Mouse (Mus musculus): ENCODE data around the gene Daam2. TPM values are rescaled to one million over a fixed set of nuclear protein-coding genes. Genes with fewer than 3 reads are reported as not detected.

Daam2 gene
- polyA plus RNA-seq, 1 experiment from 2014 or later, result 4.7 TPM

DNA sequence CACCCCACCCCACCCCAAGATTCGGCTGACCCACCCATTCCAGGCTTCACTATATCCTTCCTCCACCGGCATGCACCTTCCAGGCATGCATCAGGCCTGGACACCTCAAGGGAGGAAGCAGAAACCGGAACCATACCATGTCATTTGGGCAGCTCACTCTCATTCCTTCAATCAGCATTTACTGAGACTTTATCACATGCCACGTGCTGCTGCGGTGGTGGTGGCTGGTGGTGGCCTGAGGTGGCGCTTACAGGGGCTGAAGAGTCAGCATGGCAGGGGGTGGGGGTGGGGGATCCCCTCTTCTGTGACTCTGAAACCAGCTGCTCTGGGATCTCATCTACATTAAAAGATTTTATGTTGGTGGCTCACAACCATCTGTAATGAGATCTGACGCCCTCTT lies 42.1 kb downstream of the Daam2 start:
- no peak for TF ChIP-seq CTCF (IDR thresholded peaks at IDR 0.05; ENCODE audit: low read depth)
- 60% methylated on average over 7 of the region's 7 CpGs for WGBS
- DNase-seq (ENCODE audit: low spot score) (no peak), ATAC-seq (replicated peaks; ENCODE audit: low FRiP score, low read depth) (no peak)
- Histone ChIP-seq H3K4me3 (replicated peaks; ENCODE audit: low read depth, low read length) (no peak overlapping the region), H3K9ac (ENCODE audit: low read depth, low read length) (no peak overlapping the region), H3K36me3 (ENCODE audit: insufficient read depth, low read length) (no peaks in the 10 kb centered on the region), H3K9me3 (replicated peaks; ENCODE audit: low read length) (no peaks in the 10 kb centered on the region), H3K27ac (no peak overlapping the region), H3K4me2 (ENCODE audit: low read length) (no peak overlapping the region), H3K27me3 (ENCODE audit: insufficient read depth, low read length) (no peaks in the 10 kb centered on the region), H3K4me1 (replicated peaks; ENCODE audit: insufficient read depth, low read length) (0 out of 2 replicates have a peak, but pooled peaks cover 3% of the 10 kb centered on the region)

DNA sequence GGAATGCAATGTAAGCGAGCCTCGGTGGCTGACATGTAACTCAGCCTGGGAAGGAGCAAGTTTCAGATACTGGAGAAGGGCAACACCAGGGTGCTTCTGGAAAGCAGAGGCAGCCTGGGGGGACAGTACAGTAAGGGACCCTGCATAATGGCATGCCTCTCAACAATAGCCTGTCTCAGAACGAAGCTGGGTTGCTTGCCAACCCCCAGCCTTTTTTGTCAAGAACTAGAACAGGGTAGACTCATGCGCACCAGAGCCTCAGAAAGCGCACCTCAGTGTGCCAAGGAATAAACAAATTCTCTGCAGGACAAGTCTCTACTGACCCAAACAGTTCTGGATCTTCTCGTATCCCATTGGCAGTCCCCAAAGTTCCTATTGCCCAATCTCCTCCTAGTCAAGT lies 43.5 kb downstream of the Daam2 start:
- H3K4me2 ChIP-seq (ENCODE audit: low read length), result no peak overlapping the region
- H3K4me1 ChIP-seq (replicated peaks; ENCODE audit: insufficient read depth, low read length), result 0 out of 2 replicates have a peak, but pooled peaks cover 3% of the 10 kb centered on the region
- H3K27ac ChIP-seq, result no peak overlapping the region
- no peak for TF ChIP-seq CTCF (IDR thresholded peaks at IDR 0.05; ENCODE audit: low read depth)
- H3K27me3 ChIP-seq (ENCODE audit: insufficient read depth, low read length), result no peaks in the 10 kb centered on the region
- 69% methylated on average over 6 of the region's 6 CpGs for WGBS
- H3K36me3 ChIP-seq (ENCODE audit: insufficient read depth, low read length), result no peaks in the 10 kb centered on the region
- H3K9me3 ChIP-seq (replicated peaks; ENCODE audit: low read length), result no peaks in the 10 kb centered on the region
- no peak overlapping the region for H3K4me3 ChIP-seq (replicated peaks; ENCODE audit: low read depth, low read length)
- no peak overlapping the region for H3K9ac ChIP-seq (ENCODE audit: low read depth, low read length)
- DNase-seq (ENCODE audit: low spot score) (no peak), ATAC-seq (replicated peaks; ENCODE audit: low FRiP score, low read depth) (no peak)

- WGBS, result 67% methylated on average over 7 of the region's 7 CpGs
- H3K4me1 ChIP-seq (replicated peaks; ENCODE audit: insufficient read depth, low read length), result 0 out of 2 replicates have a peak, but pooled peaks cover 3% of the 10 kb centered on the region
- no peak overlapping the region; the same call in 1 of the 2 replicates for H3K27ac ChIP-seq
- H3K9me3 ChIP-seq (replicated peaks; ENCODE audit: low read length), result no peaks in the 10 kb centered on the region
- TF ChIP-seq CTCF (IDR thresholded peaks at IDR 0.05; ENCODE audit: low read depth), result no peak
- H3K4me2 ChIP-seq (ENCODE audit: low read length), result no peak overlapping the region
- no peaks in the 10 kb centered on the region for H3K36me3 ChIP-seq (ENCODE audit: insufficient read depth, low read length)
- ATAC-seq (replicated peaks; ENCODE audit: low FRiP score, low read depth), result no peak
- H3K9ac ChIP-seq (ENCODE audit: low read depth, low read length), result no peak overlapping the region
- no peak overlapping the region for H3K4me3 ChIP-seq (replicated peaks; ENCODE audit: low read depth, low read length)
- DNase-seq (ENCODE audit: low spot score), result no peak
- no peaks in the 10 kb centered on the region for H3K27me3 ChIP-seq (ENCODE audit: insufficient read depth, low read length)
These were observed 44.4 kb downstream of the Daam2 start for GRCm38 (mm10) chr17:49519576-49520247.

- Histone ChIP-seq H3K9me3 (replicated peaks; ENCODE audit: low read length) (no peaks in the 10 kb centered on the region), H3K27me3 (ENCODE audit: insufficient read depth, low read length) (no peaks in the 10 kb centered on the region), H3K4me2 (ENCODE audit: low read length) (no peak overlapping the region), H3K27ac (no peak overlapping the region), H3K4me3 (replicated peaks; ENCODE audit: low read depth, low read length) (no peak overlapping the region), H3K9ac (ENCODE audit: low read depth, low read length) (no peak overlapping the region), H3K4me1 (replicated peaks; ENCODE audit: insufficient read depth, low read length) (0 out of 2 replicates have a peak, but pooled peaks cover 3% of the 10 kb centered on the region), H3K36me3 (ENCODE audit: insufficient read depth, low read length) (no peaks in the 10 kb centered on the region)
- DNase-seq (ENCODE audit: low spot score), result no peak
- TF ChIP-seq CTCF (IDR thresholded peaks at IDR 0.05; ENCODE audit: low read depth), result no peak
- ATAC-seq (replicated peaks; ENCODE audit: low FRiP score, low read depth), result no peak
- 64% methylated on average over 3 of the region's 3 CpGs for WGBS
These were observed 47.1 kb downstream of the Daam2 start for GRCm38 (mm10) chr17:49517091-49517490.

- no peak overlapping the region for H3K4me3 ChIP-seq (replicated peaks; ENCODE audit: low read depth, low read length)
- DNase-seq (ENCODE audit: low spot score) (peak; percentile 81), ATAC-seq (replicated peaks; ENCODE audit: low FRiP score, low read depth) (no peak)
- no peak overlapping the region for H3K27ac ChIP-seq
- H3K4me1 ChIP-seq (replicated peaks; ENCODE audit: insufficient read depth, low read length), result 0 out of 2 replicates have a peak, but pooled peaks cover 3% of the 10 kb centered on the region
- H3K9me3 ChIP-seq (replicated peaks; ENCODE audit: low read length), result no peaks in the 10 kb centered on the region
- no peaks in the 10 kb centered on the region for H3K27me3 ChIP-seq (ENCODE audit: insufficient read depth, low read length)
- H3K4me2 ChIP-seq (ENCODE audit: low read length), result no peak overlapping the region
- no peaks in the 10 kb centered on the region for H3K36me3 ChIP-seq (ENCODE audit: insufficient read depth, low read length)
- H3K9ac ChIP-seq (ENCODE audit: low read depth, low read length), result no peak overlapping the region
- WGBS, result 43% methylated on average over 4 of the region's 4 CpGs
- TF ChIP-seq CTCF (IDR thresholded peaks at IDR 0.05; ENCODE audit: low read depth), result no peak
These were observed 48.5 kb downstream of the Daam2 start for GRCm38 (mm10) chr17:49515678-49516077.

GRCm38 (mm10) chr17:49515141-49515540 lies 49.0 kb downstream of the Daam2 start:
- Histone ChIP-seq H3K9me3 (replicated peaks; ENCODE audit: low read length) (no peaks in the 10 kb centered on the region), H3K36me3 (ENCODE audit: insufficient read depth, low read length) (no peaks in the 10 kb centered on the region), H3K4me3 (replicated peaks; ENCODE audit: low read depth, low read length) (no peak overlapping the region), H3K4me1 (replicated peaks; ENCODE audit: insufficient read depth, low read length) (0 out of 2 replicates have a peak, but pooled peaks cover 2% of the 10 kb centered on the region), H3K27ac (no peak overlapping the region), H3K9ac (ENCODE audit: low read depth, low read length) (no peak overlapping the region), H3K27me3 (ENCODE audit: insufficient read depth, low read length) (no peaks in the 10 kb centered on the region), H3K4me2 (ENCODE audit: low read length) (no peak overlapping the region)
- TF ChIP-seq CTCF (IDR thresholded peaks at IDR 0.05; ENCODE audit: low read depth), result no peak
- ATAC-seq (replicated peaks; ENCODE audit: low FRiP score, low read depth) (no peak), DNase-seq (ENCODE audit: low spot score) (no peak)
- WGBS, result 78% methylated on average over 3 of the region's 3 CpGs
